Comparison of ENCODE assay signal across 8 mouse cellular contexts in the genomic region with DNA sequence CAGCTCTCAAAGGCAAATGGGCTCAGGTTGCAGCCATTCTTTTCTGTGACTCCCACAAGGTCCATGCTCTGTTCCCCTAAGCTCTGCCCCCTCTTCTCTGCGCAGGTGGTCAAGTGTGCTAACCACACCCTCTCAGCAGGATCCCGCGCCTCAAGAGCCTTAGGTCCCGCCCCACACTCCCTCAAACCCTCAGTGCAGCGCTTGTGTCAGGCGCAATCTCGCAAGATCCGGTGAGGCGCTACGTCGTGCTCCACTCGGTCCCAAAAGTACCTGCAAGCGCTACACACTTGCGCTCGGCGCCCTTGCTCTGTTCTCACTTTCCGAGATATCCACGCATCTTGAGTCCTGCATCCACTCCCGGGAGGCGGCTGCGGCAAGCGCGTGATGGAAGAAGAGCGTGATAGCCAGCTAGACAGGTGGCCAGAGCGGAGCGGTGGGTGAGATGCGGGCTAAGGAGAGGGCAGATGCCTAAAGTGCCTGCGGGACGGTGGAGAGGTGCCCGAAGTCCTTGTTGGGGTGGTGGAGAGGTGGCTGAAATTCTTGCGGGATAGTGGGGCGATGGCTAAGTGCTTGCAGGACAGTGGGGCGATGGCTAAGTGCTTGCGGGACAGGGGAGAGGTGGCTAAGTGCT. TPM values are rescaled to one million over a fixed set of nuclear protein-coding genes. Genes with fewer than 3 reads are reported as not detected.
DNase-seq lines count a peak whose midpoint lies in the region; ATAC-seq and TF ChIP-seq lines count a peak whose summit lies in the region.

No protein-coding gene starts in this region.

- no peak for TF ChIP-seq CTCF in cerebellum, adult 2 months (IDR thresholded peaks at IDR 0.05; ENCODE audit: borderline replicate concordance, insufficient read depth, low read depth, low read length)
- TF ChIP-seq CTCF in midbrain, postnatal 0 days (IDR thresholded peaks at IDR 0.05): no peak

- H3K36me3 ChIP-seq in forebrain, embryonic 15.5 days: no peaks in the 10 kb centered on the region
- no peaks in the 10 kb centered on the region for H3K36me3 ChIP-seq in intestine, embryonic 16.5 days (ENCODE audit: control insufficient read depth, insufficient read depth, low read length)
- H3K36me3 ChIP-seq in liver, embryonic 12.5 days: no peaks in the 10 kb centered on the region
- no peaks in the 10 kb centered on the region for H3K36me3 ChIP-seq in midbrain, postnatal 0 days (ENCODE audit: insufficient read depth, low read length)

- 0 out of 2 replicates have a peak overlapping the region, but pooled peaks have one; percentile 15 for H3K9ac ChIP-seq in forebrain, embryonic 15.5 days (replicated peaks)
- H3K9ac ChIP-seq in intestine, embryonic 16.5 days (ENCODE audit: low read depth, low read length): peak overlapping the region; percentile 27; the same call in 1 of the 2 replicates
- H3K9ac ChIP-seq in liver, embryonic 12.5 days: peak overlapping the region; percentile 50
- peak overlapping the region; percentile 42 for H3K9ac ChIP-seq in midbrain, postnatal 0 days (replicated peaks; ENCODE audit: low read length, poor library complexity, severe bottlenecking)

- no peaks in the 10 kb centered on the region for H3K9me3 ChIP-seq in forebrain, embryonic 15.5 days
- no peaks in the 10 kb centered on the region for H3K9me3 ChIP-seq in intestine, embryonic 16.5 days (ENCODE audit: control insufficient read depth, low read length)
- no peaks in the 10 kb centered on the region for H3K9me3 ChIP-seq in liver, embryonic 12.5 days (replicated peaks)
- H3K9me3 ChIP-seq in midbrain, postnatal 0 days (ENCODE audit: low read length): no peaks in the 10 kb centered on the region

- H3K4me2 ChIP-seq in forebrain, embryonic 15.5 days (replicated peaks): peak overlapping the region; percentile 69
- peak overlapping the region; percentile 65 for H3K4me2 ChIP-seq in intestine, embryonic 16.5 days (ENCODE audit: low read depth, low read length)
- peak overlapping the region; percentile 66 for H3K4me2 ChIP-seq in liver, embryonic 12.5 days
- peak overlapping the region; percentile 58 for H3K4me2 ChIP-seq in midbrain, postnatal 0 days (ENCODE audit: low read depth, low read length, poor library complexity, severe bottlenecking)

- WGBS in cerebellum, adult 2 months: 4% methylated on average over 34 of the region's 34 CpGs
- WGBS in forebrain, embryonic 15.5 days: 11% methylated on average over 34 of the region's 34 CpGs
- WGBS in intestine, embryonic 16.5 days: 10% methylated on average over 32 of the region's 34 CpGs
- 6% methylated on average over 34 of the region's 34 CpGs for WGBS in liver, embryonic 12.5 days (ENCODE audit: insufficient replicate concordance)
- 18% methylated on average over 34 of the region's 34 CpGs for WGBS in midbrain, postnatal 0 days

- DNase-seq in adrenal gland, adult 8-10 months: peak; percentile 11
- DNase-seq in adrenal gland, postnatal 4 days (ENCODE audit: low spot score in 2 of 2): no peak
- DNase-seq in cerebellum, adult 2 months: peak; percentile 32 to 71
- DNase-seq in midbrain, postnatal 0 days (ENCODE audit: low spot score): peak; percentile 0
- peak; percentile 1 to 52 for DNase-seq in thymus, adult 18-20 months

- no peak overlapping the region for H3K27ac ChIP-seq in cerebellum, adult 2 months (ENCODE audit: insufficient read depth, low read length)
- H3K27ac ChIP-seq in forebrain, embryonic 15.5 days (replicated peaks): no peak overlapping the region
- no peak overlapping the region for H3K27ac ChIP-seq in intestine, embryonic 16.5 days (ENCODE audit: low read length)
- H3K27ac ChIP-seq in liver, embryonic 12.5 days: no peak overlapping the region
- H3K27ac ChIP-seq in midbrain, postnatal 0 days (ENCODE audit: low read depth, low read length): no peak overlapping the region

- H3K4me1 ChIP-seq in cerebellum, adult 2 months (ENCODE audit: control insufficient read depth, insufficient read depth, low read length): no peaks in the 10 kb centered on the region
- peaks cover 9% of the 10 kb centered on the region for H3K4me1 ChIP-seq in forebrain, embryonic 15.5 days
- H3K4me1 ChIP-seq in intestine, embryonic 16.5 days (ENCODE audit: control insufficient read depth, insufficient read depth, low read length): no peaks in the 10 kb centered on the region
- H3K4me1 ChIP-seq in liver, embryonic 12.5 days: no peaks in the 10 kb centered on the region
- no peaks in the 10 kb centered on the region for H3K4me1 ChIP-seq in midbrain, postnatal 0 days (ENCODE audit: insufficient read depth, low read length)

- ATAC-seq in forebrain, embryonic 15.5 days (replicated peaks): no peak
- ATAC-seq in intestine, embryonic 16.5 days: peak; percentile 33; the same call in 1 of the 2 replicates
- peak; percentile 73 for ATAC-seq in liver, embryonic 12.5 days
- ATAC-seq in midbrain, postnatal 0 days (ENCODE audit: low FRiP score): peak; percentile 27; the same call in 1 of the 2 replicates

- peak overlapping the region; percentile 62 for H3K4me3 ChIP-seq in cerebellum, adult 2 months (replicated peaks; ENCODE audit: insufficient read depth, low read depth, low read length)
- peak overlapping the region; percentile 38 for H3K4me3 ChIP-seq in forebrain, embryonic 15.5 days
- H3K4me3 ChIP-seq in intestine, embryonic 16.5 days (ENCODE audit: low read length): peak overlapping the region; percentile 36
- peak overlapping the region; percentile 55 for H3K4me3 ChIP-seq in liver, embryonic 12.5 days
- peak overlapping the region; percentile 36 for H3K4me3 ChIP-seq in midbrain, postnatal 0 days (ENCODE audit: low read depth, low read length)

- no peak for TF ChIP-seq POLR2A in cerebellum, adult 2 months (IDR thresholded peaks at IDR 0.05; ENCODE audit: borderline replicate concordance, insufficient read depth, low read length)

- no peaks in the 10 kb centered on the region for H3K27me3 ChIP-seq in cerebellum, adult 2 months (ENCODE audit: control insufficient read depth, insufficient read depth, low read length)
- H3K27me3 ChIP-seq in forebrain, embryonic 15.5 days: peaks cover 20% of the 10 kb centered on the region; the same call in 1 of the 2 replicates
- peaks cover 18% of the 10 kb centered on the region for H3K27me3 ChIP-seq in intestine, embryonic 16.5 days (replicated peaks; ENCODE audit: control insufficient read depth, insufficient read depth, low read length)
- H3K27me3 ChIP-seq in liver, embryonic 12.5 days (replicated peaks): peaks cover 49% of the 10 kb centered on the region
- peaks cover 20% of the 10 kb centered on the region for H3K27me3 ChIP-seq in midbrain, postnatal 0 days (ENCODE audit: insufficient read depth, low read length)

RNA-seq across cellular contexts. Expression of gene Gm26992, which starts 25.8 kb away (rescaled TPM):
- not detected for total RNA-seq in adrenal gland, adult 8-10 months (2022)
- not detected for total RNA-seq in adrenal gland, postnatal 4 days (2021)
- 0.34 TPM in 1 of 2 replicates, not detected in the other for polyA plus RNA-seq in cerebellum, adult 2 months (2012; rRNA removed)
- not detected in 2 replicates for polyA plus RNA-seq in forebrain, embryonic 15.5 days (2015; fragmentation: Nextera tagmentation; extraction: Ambion mirVana)
- not detected in 2 replicates for polyA plus RNA-seq in intestine, embryonic 16.5 days (2015; fragmentation: Nextera tagmentation; extraction: Ambion mirVana)
- polyA plus RNA-seq in liver, embryonic 12.5 days (2016; fragmentation: Nextera tagmentation; extraction: Ambion mirVana): not detected in 2 replicates
- total RNA-seq in midbrain, postnatal 0 days (2014; rRNA removed): 2.0 TPM in 1 of 2 replicates, not detected in the other
- polyA plus RNA-seq in midbrain, postnatal 0 days (2015; fragmentation: Nextera tagmentation; extraction: Ambion mirVana): 0.63 TPM in 1 of 2 replicates, not detected in the other

RNA-seq across cellular contexts. Expression of gene Tsx, which starts 33.4 kb away (rescaled TPM):
- under 1 TPM in 3 of 4 experiments, not detected in 1; 0.52 to 0.89 (median 0.62) TPM for total RNA-seq in adrenal gland, adult 8-10 months (2022)
- total RNA-seq in adrenal gland, postnatal 4 days (2021): under 1 TPM in 1 of 2 experiments, not detected in 1; 0.54 TPM
- 0.38 TPM in 2 replicates for polyA plus RNA-seq in cerebellum, adult 2 months (2012; rRNA removed)
- polyA plus RNA-seq in forebrain, embryonic 15.5 days (2015; fragmentation: Nextera tagmentation; extraction: Ambion mirVana): 0.47 and 0.73 TPM in 2 replicates
- polyA plus RNA-seq in intestine, embryonic 16.5 days (2015; fragmentation: Nextera tagmentation; extraction: Ambion mirVana): 0.17 and 0.23 TPM in 2 replicates
- polyA plus RNA-seq in liver, embryonic 12.5 days (2016; fragmentation: Nextera tagmentation; extraction: Ambion mirVana): not detected in 2 replicates
- total RNA-seq in midbrain, postnatal 0 days (2014; rRNA removed): not detected in 2 replicates
- polyA plus RNA-seq in midbrain, postnatal 0 days (2015; fragmentation: Nextera tagmentation; extraction: Ambion mirVana): 0.20 and 0.21 TPM in 2 replicates

Comparison
In these comparisons a context has a peak if more than half of its experiments do, and no peak if none do; other contexts are left out.
1. DNase-seq: peak in adrenal gland, adult 8-10 months (single experiment), cerebellum, adult 2 months (2 of 2), midbrain, postnatal 0 days (single experiment) and thymus, adult 18-20 months (2 of 2); none in adrenal gland, postnatal 4 days (0 of 2).
2. Peak in every context shown above with its lines, with median percentiles within 50 percentile points of each other: H3K4me3 ChIP-seq, H3K4me2 ChIP-seq and H3K9ac ChIP-seq.